Mouse (Mus musculus): ENCODE measurements around the gene Cdca4. TPM values are rescaled to one million over a fixed set of nuclear protein-coding genes. Genes with fewer than 3 reads are reported as not detected.

Gene Cdca4
- 10 to 100 TPM; 14.7 to 19.5 TPM for total RNA-seq (2021)
- long read RNA-seq, experiment 1, transcript Cdca4-201 (2 exons, 2,425 nt) = minor isoform, 9 of 23 reads
- long read RNA-seq, experiment 1, transcript Cdca4-202 (2 exons, 1,994 nt) = major isoform, 12 of 23 reads
- long read RNA-seq, experiment 1, partial matches to known transcripts = 0 of 23 reads
- long read RNA-seq, experiment 1, other reads (novel, unspliced or antisense) = 2 of 23 reads
- long read RNA-seq, experiment 2, partial matches to known transcripts = 0 of 5 reads
- long read RNA-seq, experiment 2, other reads (novel, unspliced or antisense) = 1 of 5 reads

GRCm38 (mm10) chr12:112829244-112829864 lies at the start of gene Cdca4:
Gene Cdca4 (minus strand): TSS chr12:112829423.
- DNase-seq = peak; percentile 99 to 100

GRCm38 (mm10) chr12:112877607-112878020 lies 48.4 kb upstream of the Cdca4 start:
- peak in 1 of 2 experiments; percentile 22 for DNase-seq

- no peak for DNase-seq
These were observed 47.9 kb upstream of the Cdca4 start for GRCm38 (mm10) chr12:112877073-112877576.

- peak; percentile 77 to 80 for DNase-seq
These were observed 47.3 kb upstream of the Cdca4 start for GRCm38 (mm10) chr12:112876332-112877072.

- peak; percentile 93 to 97 for DNase-seq
These were observed 46.2 kb upstream of the Cdca4 start for GRCm38 (mm10) chr12:112875225-112876013.

- DNase-seq = no peak
These were observed 45.0 kb upstream of the Cdca4 start for GRCm38 (mm10) chr12:112874199-112874598.

- DNase-seq = peak; percentile 81 to 87
These were observed 44.4 kb upstream of the Cdca4 start for GRCm38 (mm10) chr12:112873452-112874190.

GRCm38 (mm10) chr12:112872991-112873390 lies 43.8 kb upstream of the Cdca4 start:
- no peak for DNase-seq

GRCm38 (mm10) chr12:112871272-112871671 lies 42.0 kb upstream of the Cdca4 start:
- DNase-seq = no peak

- no peak for DNase-seq
These were observed 41.6 kb upstream of the Cdca4 start for GRCm38 (mm10) chr12:112870775-112871174.

GRCm38 (mm10) chr12:112869783-112870204 lies 40.6 kb upstream of the Cdca4 start:
- DNase-seq = peak in 1 of 2 experiments; percentile 39

GRCm38 (mm10) chr12:112868178-112869087 lies 39.2 kb upstream of the Cdca4 start, which contains the start of gene Gpr132:
Gene Gpr132 (minus strand): TSS chr12:112868228.
- peak in 1 of 2 experiments; percentile 53 for DNase-seq

- no peak for DNase-seq
These were observed 38.0 kb upstream of the Cdca4 start for GRCm38 (mm10) chr12:112867106-112867674.

- DNase-seq = peak; percentile 50 to 65
These were observed 37.4 kb upstream of the Cdca4 start for GRCm38 (mm10) chr12:112866467-112867080.

- DNase-seq = no peak
These were observed 35.6 kb upstream of the Cdca4 start for GRCm38 (mm10) chr12:112864804-112865203.

GRCm38 (mm10) chr12:112861911-112862321 lies 32.7 kb upstream of the Cdca4 start:
- peak in 1 of 2 experiments; percentile 19 for DNase-seq

- DNase-seq = no peak
These were observed 31.5 kb upstream of the Cdca4 start for GRCm38 (mm10) chr12:112860765-112861164.

GRCm38 (mm10) chr12:112859930-112860329 lies 30.7 kb upstream of the Cdca4 start:
- DNase-seq = no peak
